Mouse (Mus musculus): ENCODE data around the gene Ddc.

DNA sequence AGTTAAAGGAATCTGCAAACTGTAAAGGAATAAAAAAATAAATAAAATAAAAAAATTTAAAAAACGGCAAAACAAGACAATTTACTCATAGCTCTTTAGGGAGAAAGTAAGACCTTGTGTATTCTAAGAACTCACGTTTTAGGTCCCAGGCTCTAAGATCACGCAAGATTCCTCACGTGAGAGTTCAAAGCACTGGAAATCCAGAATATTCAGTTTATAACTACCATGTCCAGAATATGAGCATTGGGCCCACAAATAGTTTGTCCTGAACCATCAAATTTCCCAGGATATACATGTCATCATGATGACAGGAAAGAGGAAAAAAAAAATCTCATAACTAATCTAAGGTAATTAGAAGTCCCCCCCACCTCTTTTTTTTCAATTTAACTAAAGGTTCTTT, 62.2 kb downstream of the Ddc start:
- no peak for TF ChIP-seq USF1 (IDR thresholded peaks at IDR 0.05; ENCODE audit: low read depth)
- TF ChIP-seq CEBPB (IDR thresholded peaks at IDR 0.05; ENCODE audit: low read depth) = no peak
- TF ChIP-seq CTCF (IDR thresholded peaks at IDR 0.05; ENCODE audit: control insufficient read depth, insufficient read depth, insufficient read length) = no peak
- TF ChIP-seq MYOD1 (IDR thresholded peaks at IDR 0.05; ENCODE audit: control insufficient read depth, insufficient read length, low read depth) = no peak
